Mouse (Mus musculus) forebrain, embryonic 13.5 days (tissue): ENCODE results near the gene Gm867. TPM values are rescaled to one million over a fixed set of nuclear protein-coding genes. Genes with fewer than 3 reads are reported as not detected.

Experiments
- polyA plus RNA-seq: library from polyadenylated mRNA; unstranded; fragments of >200 nt; fragmentation: Nextera tagmentation; extraction: Ambion mirVana; gene quantifications from 2 replicates; pipeline ENCODE4 v1.2.1, GENCODE M21; 2015

The Gm867 gene
- polyA plus RNA-seq, 1 experiment from 2014 or later, result not detected

Other genes with a start within 250 kb of the Gm867 start
- 36.9 and 46.1 TPM in 2 replicates for gene Cabin1, start 176.3 kb downstream of the Gm867 start, polyA plus RNA-seq
- 72.2 and 87.4 TPM in 2 replicates for gene Ddt, start 167.3 kb downstream of the Gm867 start, polyA plus RNA-seq
- not detected in 2 replicates for gene Gm20441, start 159.7 kb downstream of the Gm867 start, polyA plus RNA-seq
- 0.45 and 0.52 TPM in 2 replicates for gene Gstt3, start 159.3 kb downstream of the Gm867 start, polyA plus RNA-seq
- 6.4 and 6.5 TPM in 2 replicates for gene Gstt1, start 142.1 kb downstream of the Gm867 start, polyA plus RNA-seq
- gene Gstt4, start 118.1 kb downstream of the Gm867 start, polyA plus RNA-seq, result not detected in 2 replicates
- gene Gstt2, start 103.2 kb downstream of the Gm867 start, polyA plus RNA-seq, result 4.0 and 4.4 TPM in 2 replicates
- 1,962 and 1,979 TPM in 2 replicates for gene Mif, start 80.4 kb downstream of the Gm867 start, polyA plus RNA-seq
- gene Derl3, start 47.3 kb downstream of the Gm867 start, polyA plus RNA-seq, result 1.8 and 3.1 TPM in 2 replicates
- gene Smarcb1, start 19.1 kb downstream of the Gm867 start, polyA plus RNA-seq, result 336 and 349 TPM in 2 replicates
- gene Chchd10, start 7.5 kb downstream of the Gm867 start, polyA plus RNA-seq, result 10.3 and 13.3 TPM in 2 replicates
- 20.8 and 25.9 TPM in 2 replicates for gene Mmp11, start 4.2 kb downstream of the Gm867 start, polyA plus RNA-seq
- gene Vpreb3, start 2.4 kb upstream of the Gm867 start, polyA plus RNA-seq, result not detected in 2 replicates
- gene Gm5134, start 13.8 kb upstream of the Gm867 start, polyA plus RNA-seq, result 0.09 TPM in 1 of 2 replicates, not detected in the other
- gene Zfp280b, start 92.0 kb upstream of the Gm867 start, polyA plus RNA-seq, result 15.7 and 16.1 TPM in 2 replicates
- gene Slc5a4b, start 170.3 kb upstream of the Gm867 start, polyA plus RNA-seq, result not detected in 2 replicates
- 0.08 TPM in 1 of 2 replicates, not detected in the other for gene Slc5a4a, start 206.8 kb upstream of the Gm867 start, polyA plus RNA-seq